Mouse (Mus musculus): Measurements from ENCODE around the gene Gm11562.

The Gm11562 gene

GRCm38 (mm10) chr11:99583245-99583704 lies 37.0 kb downstream of the Gm11562 start, which contains the start of gene Krtap1-4:
Gene Krtap1-4, minus strand, starts transcription at chr11:99583654.
- no peak for DNase-seq

- DNase-seq: no peak
Observed at GRCm38 (mm10) chr11:99581564-99581963, 38.7 kb downstream of the Gm11562 start.

DNA sequence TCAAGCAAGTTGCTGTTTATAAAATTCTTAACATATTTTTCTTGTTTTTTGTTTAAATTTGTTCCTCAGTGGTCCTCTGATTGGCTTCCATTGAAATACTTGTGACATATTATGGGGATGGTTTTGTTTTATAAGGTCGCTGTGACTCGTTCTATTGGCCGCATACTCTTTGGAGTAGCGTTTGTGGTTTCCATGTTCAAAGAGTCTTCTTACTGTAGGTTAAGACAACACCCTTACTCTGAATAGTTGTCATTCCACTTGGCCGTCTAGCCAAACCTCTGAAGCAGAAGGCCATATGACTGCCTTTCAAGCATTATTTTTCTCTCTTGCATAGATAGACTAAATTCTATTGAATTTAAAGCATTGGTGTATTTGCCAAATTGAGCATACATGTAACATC lies 39.2 kb downstream of the Gm11562 start:
- DNase-seq: no peak

DNA sequence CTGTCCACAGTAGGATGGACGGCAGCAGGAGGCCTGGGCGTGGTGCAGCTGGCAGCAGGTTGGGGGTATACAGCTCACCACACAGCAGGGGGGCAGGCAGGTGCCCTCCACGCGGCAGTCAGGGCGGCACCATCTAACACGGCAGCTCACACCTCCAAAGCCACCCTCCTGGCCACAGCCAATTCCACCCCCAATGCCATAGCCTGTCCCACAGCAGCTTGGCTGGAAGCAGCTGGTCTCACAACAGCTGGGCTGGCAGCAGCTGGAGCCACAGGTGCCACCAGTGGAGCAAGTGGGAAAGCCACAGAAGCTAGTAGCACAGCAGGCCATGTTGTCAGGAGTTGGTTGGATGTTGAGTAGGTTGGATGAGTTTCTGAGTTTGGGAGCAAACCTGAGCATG lies 39.6 kb downstream of the Gm11562 start, which contains the start of gene Krtap1-5:
Gene Krtap1-5 (minus strand): TSS at position 381 of the 400 bp plus-strand sequence.
- DNase-seq: no peak

GRCm38 (mm10) chr11:99574106-99574505 lies 46.1 kb downstream of the Gm11562 start:
- peak; percentile 85 for DNase-seq

DNA sequence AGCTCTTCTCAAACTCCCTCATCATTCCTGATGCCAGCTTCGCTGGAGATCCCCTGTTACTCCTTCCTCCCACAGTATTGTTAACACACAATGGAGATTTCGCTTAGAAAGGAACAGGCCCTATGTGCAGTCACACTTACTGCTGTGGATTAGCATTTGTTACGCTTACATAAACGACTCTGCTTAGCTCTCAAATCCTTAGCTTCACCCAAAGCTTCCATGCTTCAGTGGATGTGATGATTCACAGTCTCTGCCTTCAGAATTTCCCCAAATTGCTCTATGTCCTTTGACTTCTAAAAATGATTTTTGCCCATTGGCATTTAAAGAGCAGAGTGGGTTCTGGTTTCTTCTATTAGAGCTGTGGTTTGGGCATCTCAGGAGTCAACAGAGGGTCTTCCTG lies 47.1 kb downstream of the Gm11562 start:
- DNase-seq: no peak
